Mouse (Mus musculus) CH12F3 (cell line): ENCODE results near the gene Dst.

Source experiments
- in situ Hi-C: fragments of 300-500 bp; cut with MboI; formaldehyde crosslinking; loops from 2 replicates; pipeline ENCODE4 v1.14.3; 2020; ENCODE audit warnings: low sequenced_read_pairs

Gene Dst

DNA sequence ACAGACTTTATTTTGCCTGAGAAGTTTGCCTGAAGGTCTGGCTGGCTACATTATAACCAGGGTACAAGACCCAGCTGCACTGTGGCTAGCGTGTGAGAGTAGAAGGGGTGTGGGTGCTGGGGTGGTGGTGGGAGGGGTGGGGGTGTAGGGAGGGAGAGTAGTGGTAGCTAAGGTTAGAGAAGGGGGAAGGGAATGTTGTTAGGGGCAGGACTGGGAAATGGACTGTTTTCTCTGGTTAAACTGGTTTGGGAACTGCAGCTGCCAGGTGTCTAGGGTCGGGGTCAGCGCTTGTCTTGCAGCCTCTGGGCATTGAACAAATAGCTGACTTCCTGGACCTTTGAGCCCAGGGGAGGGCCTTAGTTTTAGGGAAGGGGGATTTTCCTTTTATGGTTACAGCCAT, 17.3 kb downstream of the Dst start:
- in situ Hi-C loops = no loop called here

DNA sequence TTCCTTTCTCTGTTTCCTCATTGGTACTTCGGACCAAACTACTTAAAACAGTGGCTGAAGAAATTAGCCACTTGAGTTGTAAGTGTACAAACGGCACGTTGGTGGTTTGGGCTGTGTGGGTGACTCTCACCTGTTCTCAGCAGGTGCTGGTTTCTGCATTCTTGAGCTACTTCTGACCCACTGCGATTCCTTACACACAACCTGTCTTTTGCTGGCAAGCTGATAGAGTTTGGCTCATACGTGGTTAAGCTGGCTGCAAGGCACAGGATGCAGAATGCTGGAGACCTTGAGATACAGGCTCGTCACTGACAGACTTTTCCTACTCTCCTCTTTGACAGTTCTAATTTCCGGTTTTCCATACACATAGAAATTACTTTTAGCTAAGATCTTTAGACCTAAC, 19.4 kb downstream of the Dst start:
- in situ Hi-C loops = no loop called here

DNA sequence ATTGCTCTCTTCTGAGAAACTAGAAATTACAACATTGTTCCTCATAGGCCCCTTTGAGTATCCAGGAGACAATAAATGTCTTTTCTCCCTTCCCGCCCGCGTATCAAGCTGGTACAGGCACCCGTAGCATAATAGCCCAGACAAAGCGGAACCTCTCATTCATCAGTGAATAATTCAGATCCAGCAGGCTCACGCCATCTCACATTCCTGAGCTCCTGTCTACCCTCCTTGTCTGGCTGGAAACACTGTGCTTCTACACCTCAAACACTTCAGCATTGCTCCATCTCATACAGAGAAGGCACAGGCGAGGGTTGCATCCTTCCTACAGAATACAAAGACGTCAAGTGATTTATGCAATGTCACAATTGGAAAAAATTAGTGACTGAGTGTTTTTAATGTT, 23.8 kb downstream of the Dst start:
- in situ Hi-C loops = no loop called here

DNA sequence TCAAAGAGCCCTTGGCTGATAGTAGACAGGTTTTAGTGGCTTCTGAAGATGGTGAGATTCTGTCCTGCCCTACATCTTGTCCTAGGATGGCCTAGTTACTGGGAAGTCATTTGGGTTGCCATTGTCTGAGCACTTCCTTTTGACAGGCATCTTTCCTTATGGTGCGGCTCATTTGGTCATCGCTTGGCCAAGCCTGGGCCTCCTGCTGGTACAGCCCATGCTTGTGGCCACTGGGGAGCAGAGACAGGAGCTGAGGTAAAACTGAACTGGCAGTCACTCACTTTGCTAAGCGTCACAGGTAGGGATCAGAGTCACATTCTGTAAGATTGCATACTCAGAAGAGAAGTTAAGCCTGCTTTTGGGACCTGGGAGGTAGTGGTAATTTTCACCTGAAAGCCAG, 24.2 kb downstream of the Dst start:
- in situ Hi-C loops = no loop called here

DNA sequence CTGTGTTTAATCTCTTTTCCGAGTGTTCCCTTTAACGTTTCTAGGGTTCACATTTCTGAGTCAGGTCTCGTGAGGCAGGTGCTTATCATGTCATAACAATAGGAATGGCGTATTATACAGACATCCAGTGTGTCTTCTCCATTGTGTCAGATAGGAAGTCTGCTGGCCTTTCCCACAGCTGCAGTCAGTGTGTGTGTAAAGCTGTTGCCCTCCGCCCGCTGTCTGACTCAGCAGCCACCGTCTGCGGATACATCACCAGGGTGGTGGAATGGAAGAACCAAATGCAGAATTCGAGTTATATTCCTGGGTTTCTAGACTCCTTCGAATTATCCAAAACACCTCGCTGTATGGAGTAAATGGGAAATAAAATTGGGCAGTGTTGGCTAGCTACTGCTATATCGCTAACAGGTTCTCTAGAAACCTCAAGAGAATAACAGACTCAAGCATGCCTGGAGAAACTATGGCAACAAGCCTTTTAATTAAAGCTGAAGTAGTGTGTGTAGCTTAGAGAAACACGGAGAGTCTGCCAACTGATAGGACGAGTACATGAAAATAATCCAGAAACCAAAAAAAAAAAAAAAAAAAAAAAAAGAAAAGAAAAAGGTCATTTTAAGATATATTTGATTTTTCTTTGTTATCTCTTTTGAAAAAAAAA, 24.9 kb downstream of the Dst start:
- in situ Hi-C loops = no loop called here

DNA sequence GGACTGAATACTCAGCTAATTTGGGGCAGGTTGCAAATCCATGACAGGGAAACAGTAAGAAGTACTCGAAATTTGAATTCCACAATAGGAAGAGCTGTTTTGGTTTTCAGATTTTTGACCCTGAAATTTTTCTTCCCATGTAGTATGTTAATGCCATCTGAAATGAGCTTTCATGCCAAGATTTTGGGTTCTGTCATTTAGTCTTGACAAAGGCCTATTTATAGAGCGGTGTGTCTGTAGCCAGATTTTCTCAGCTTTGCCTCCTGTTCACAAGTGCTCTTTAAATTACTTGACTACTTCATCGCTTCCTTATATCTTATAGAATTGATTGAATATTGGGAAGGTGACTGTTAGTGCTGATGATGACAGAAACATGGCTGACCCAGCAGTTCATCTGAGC, 27.9 kb downstream of the Dst start:
- in situ Hi-C loops = no loop called here

- in situ Hi-C loops = no loop called here
Measured at GRCm38 (mm10) chr1:33939828-33940227, 31.8 kb downstream of the Dst start.

GRCm38 (mm10) chr1:33940364-33940928, 32.4 kb downstream of the Dst start:
- in situ Hi-C loops = no loop called here

DNA sequence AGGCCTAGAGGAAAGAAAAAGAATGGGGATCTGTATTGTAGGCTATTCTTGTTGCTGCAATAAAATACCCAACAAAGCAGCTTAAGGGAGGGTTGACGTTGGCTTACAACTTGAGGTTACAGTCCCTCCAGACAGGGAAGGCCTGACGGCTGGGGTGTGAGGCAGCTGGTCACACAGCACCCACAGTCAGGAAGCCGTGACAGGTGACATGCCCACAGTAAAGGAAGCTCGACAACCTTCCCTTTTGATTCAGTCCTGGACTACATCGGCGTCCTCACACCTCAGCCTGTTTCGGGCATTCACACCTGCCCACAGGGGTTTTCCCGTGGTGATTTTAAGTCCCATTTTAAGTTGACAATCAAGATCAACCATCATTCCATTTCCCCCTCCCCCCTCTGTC, 34.6 kb downstream of the Dst start:
- in situ Hi-C loops = no loop called here

DNA sequence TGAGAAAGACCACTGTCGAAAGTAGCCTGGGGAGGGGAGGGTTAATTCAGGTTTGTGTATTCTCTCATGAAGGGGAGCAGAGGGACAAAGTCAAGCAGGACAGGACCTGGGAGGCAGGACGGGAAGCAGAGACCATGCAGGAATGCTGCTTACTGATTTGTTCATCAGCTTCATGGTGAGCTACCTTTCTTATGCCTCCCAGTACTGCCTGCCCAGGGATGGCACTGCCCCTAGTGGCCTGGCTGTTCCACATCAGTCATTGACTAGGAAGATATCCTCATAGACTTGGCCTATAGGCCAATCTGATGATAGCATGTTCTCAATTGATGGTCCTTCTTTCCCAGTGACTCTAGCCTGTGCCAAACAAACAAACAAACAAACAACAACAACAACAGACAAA, 35.9 kb downstream of the Dst start:
- in situ Hi-C loops = no loop called here

DNA sequence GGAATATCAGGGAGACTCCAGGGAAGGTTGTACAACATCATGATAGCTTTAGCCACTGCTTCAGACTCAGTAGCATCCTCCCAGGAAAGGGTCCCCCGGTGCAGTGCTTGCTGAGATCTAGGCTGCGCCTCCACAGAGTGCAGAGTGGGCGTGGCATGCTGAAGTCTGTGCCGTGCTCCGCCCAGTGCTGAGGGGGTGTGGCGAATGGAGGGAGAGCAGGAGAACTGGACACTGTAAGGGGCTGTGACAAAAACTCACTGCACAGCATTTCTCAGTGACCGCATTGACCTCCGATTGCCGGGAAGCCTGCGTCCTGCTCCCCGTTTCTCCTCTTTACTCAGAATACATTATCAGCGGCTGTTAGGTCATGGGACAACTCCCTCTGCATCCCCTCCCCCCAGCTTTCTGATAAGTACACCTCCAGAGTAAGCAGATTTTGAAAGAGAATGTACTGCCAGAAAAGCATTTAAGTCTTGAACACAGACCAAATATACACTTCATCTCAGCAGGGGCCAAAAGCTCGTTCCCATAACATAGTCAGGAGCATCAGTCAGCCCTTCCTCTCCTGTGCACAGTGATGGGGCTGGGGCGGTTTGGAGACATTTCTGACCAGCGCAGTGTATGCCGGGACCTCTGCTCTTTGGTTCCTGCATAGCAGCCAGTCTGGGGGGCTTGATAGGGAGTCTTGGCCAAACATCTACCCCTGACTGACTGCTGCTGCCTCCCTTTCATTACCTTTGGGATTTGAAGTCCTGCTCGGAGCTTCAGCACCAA, 37.1 kb downstream of the Dst start:
- in situ Hi-C loops = no loop called here

- in situ Hi-C loops = no loop called here
Measured at GRCm38 (mm10) chr1:33945756-33946155, 37.7 kb downstream of the Dst start.

- in situ Hi-C loops = no loop called here
Measured at GRCm38 (mm10) chr1:33946601-33947395, 38.8 kb downstream of the Dst start.

DNA sequence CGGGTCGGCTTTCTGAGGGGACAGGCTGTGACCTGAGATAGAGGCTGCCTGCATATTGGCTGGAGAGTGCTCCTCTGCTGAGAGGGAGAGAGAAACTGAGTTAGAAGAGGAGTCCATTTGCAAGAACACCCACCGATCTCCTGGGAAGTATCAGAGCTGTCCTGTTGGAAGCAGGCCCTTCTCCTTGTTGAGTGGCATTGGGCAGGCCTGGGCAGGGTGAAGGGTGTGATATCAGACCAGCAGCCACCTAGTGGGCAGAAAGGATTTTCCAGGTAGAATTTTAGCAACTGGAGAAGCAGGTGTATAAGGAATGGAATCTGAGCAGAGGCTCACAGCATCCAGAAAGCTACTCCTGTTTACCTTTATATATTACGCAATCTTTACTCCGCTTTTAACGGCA, 39.8 kb downstream of the Dst start:
- in situ Hi-C loops = no loop called here

GRCm38 (mm10) chr1:33948511-33948910, 40.5 kb downstream of the Dst start:
- in situ Hi-C loops = no loop called here

DNA sequence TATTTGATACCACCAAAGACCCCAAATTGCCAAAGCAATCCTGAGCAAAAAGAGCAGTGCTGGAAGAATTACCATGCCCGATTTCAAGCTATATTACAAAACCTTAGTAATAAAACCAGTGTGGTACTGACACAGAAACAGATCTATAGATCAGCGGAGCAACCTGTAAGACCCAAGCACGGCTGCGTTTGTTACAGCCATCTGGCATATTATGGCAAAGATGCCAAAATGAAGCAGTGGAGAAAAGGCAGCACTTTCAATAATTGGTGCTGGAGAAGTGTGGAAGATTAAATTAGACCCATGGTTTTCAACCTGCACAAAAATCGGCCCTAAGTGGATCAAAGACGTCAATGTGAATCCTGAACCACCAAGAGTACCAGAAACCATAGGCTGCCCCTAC, 47.6 kb downstream of the Dst start:
- in situ Hi-C loops = no loop called here

DNA sequence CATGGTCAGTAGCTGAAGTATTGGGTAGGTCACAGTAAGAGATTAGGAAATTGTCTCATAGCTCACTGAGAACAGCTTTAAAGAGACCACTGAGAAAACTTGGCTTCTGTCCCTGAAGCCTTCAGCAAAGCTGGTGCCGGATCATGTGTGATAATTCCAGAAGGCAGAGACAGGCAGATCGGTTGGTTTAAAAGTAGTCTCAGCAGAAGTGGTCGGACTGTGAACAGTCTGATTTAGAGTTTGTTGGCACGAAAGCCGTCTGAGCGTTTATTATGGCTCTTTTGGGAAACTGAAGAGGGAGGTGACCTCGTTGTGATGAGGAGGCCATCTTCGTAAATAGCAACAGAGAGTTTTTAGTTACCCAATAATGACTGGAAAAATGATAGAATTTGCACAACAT, 52.4 kb downstream of the Dst start:
- in situ Hi-C loops = no loop called here

DNA sequence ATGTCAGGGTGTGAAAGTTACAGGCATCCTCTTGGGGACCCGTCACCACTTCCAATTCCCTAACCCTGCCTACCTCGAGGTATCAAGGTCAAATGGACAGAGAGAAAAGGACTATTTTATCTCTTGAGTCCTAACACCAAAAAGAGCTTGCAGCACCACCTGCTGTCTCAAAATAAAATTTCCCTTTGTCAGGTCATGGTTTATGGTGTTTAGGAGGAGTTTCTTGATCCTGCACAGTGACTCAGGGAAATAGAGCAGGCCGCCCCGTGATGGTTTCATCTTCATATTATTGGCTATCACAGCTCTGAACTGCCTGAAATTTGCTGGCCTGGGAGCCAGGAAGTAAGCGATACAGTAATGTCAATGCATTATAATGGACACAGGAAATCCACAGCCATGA, 56.6 kb downstream of the Dst start:
- in situ Hi-C loops = no loop called here

DNA sequence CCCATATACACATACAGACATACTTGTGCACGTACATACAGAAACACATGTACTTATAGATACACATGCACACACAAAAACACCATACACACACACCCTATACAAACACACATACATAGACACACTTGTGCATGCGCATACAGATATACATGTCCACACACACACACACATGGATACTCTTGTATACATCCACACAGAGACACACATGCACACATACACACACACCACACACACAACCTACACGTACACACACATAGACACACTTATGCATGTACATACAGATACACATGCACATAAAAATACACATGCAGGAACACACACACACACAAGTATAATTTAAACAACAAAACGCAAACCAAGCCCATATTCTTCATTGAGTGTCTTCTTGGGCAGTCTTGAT, 57.8 kb downstream of the Dst start:
- in situ Hi-C loops = no loop called here

DNA sequence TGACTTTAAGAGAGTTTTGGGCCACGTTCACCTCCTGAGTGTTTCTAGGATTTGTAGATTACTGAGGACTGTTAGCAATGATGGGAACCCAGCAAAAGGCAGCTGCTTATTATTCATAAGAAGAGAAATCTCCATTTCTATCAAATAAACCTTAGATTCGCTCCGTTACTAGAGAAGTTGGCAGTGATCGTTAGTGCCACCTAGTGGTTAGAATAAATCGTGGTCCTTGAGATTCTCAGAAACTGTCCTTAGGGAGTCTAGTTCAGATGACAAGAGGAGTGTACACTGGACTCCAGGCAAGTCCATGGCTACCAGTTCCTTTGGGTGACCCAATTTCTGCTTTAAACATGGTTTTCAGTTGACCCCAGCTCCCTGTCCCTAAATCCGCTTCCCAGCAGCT, 58.3 kb downstream of the Dst start:
- in situ Hi-C loops = no loop called here

DNA sequence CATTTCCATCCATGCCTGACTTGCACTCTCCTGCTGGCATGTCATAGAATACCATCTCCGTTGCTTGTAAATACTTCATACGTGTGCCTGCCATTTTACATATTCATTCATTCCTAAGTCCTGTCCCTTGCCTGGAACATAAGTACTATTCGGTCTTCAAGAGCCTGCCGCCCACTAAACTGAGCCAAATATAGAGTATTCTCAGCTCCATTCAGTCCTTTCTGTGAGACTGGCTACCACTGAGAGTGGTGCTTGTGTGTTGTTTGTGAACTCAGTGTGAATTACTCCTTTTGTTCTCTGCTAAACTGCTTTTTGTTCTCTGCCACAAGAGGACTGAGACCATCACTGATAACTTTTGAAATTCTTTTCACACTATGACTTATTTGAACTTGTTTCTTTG, 59.2 kb downstream of the Dst start:
- in situ Hi-C loops = no loop called here

GRCm38 (mm10) chr1:33969910-33970309, 61.9 kb downstream of the Dst start:
- in situ Hi-C loops = no loop called here
